Mouse (Mus musculus) lung, embryonic 14.5 days (tissue): ENCODE measurements around the gene Cuedc2. TPM values are rescaled to one million over a fixed set of nuclear protein-coding genes. Genes with fewer than 3 reads are reported as not detected.

ENCODE experiments used
- ATAC-seq: fragments of 200-750 bp; cut with Nextera tagmentation; 2 replicates; pipeline ENCODE4 v1.8.0; 2017; ENCODE audit warnings: mild to moderate bottlenecking, moderate TSS enrichment, moderate library complexity; ENCODE audit not compliant: insufficient read depth
- DNase-seq: peaks from one replicate; pipeline ENCODE4 v3.0.0-alpha.2; 2015
- H3K27ac ChIP-seq: fragments of 300-500 bp; sonication (generic); 2 replicates; pipeline ENCODE4 v1.5.1; 2014; ENCODE audit warnings: low read depth, mild to moderate bottlenecking, moderate library complexity
- H3K27me3 ChIP-seq: fragments of 300-500 bp; sonication (generic); 2 replicates; pipeline ENCODE4 v1.6.1; 2014; ENCODE audit warnings: low read length, control low read depth; ENCODE audit not compliant: insufficient read depth
- H3K36me3 ChIP-seq: fragments of 300-500 bp; sonication (generic); 2 replicates; pipeline ENCODE4 v1.6.1; 2014; ENCODE audit warnings: control low read depth; ENCODE audit not compliant: insufficient read depth
- H3K4me1 ChIP-seq: fragments of 300-500 bp; sonication (generic); 2 replicates; pipeline ENCODE4 v1.6.1; 2014; ENCODE audit warnings: antibody characterized with exemption, control low read depth; ENCODE audit not compliant: insufficient read depth
- H3K4me2 ChIP-seq: fragments of 300-500 bp; sonication (generic); 2 replicates; pipeline ENCODE4 v1.6.1; 2014; ENCODE audit warnings: mild to moderate bottlenecking
- H3K4me3 ChIP-seq: fragments of 300-500 bp; sonication (generic); 2 replicates; pipeline ENCODE4 v1.5.1; 2014; ENCODE audit warnings: low read depth, low read length
- H3K9ac ChIP-seq: fragments of 300-500 bp; sonication (generic); 2 replicates; pipeline ENCODE4 v1.6.1; 2014
- H3K9me3 ChIP-seq: fragments of 300-500 bp; sonication (generic); 2 replicates; pipeline ENCODE4 v1.6.1; 2016; ENCODE audit warnings: low read depth, low read length, control low read depth
- CTCF ChIP-seq: IDR thresholded peaks from 2 replicates; pipeline ENCODE4 v1.5.1; 2016; ENCODE audit warnings: antibody characterized with exemption, low read depth
- WGBS: fragments of 180-500 bp; shearing (Covaris S2); extraction: QIAGEN DNeasy Blood & Tissue Kit; methylation state at CpG from one replicate; pipeline ENCODE4 v1.1.7; 2014; 5-methylcytosine and 5-hydroxymethylcytosine counted together
- polyA plus RNA-seq: library from polyadenylated mRNA; unstranded; fragments of >200 nt; fragmentation: Nextera tagmentation; extraction: Ambion mirVana; gene quantifications from 2 replicates; pipeline ENCODE4 v1.2.1, GENCODE M21; 2014

Cuedc2 gene
- polyA plus RNA-seq, 1 experiment from 2014 or later: 145 TPM

DNA sequence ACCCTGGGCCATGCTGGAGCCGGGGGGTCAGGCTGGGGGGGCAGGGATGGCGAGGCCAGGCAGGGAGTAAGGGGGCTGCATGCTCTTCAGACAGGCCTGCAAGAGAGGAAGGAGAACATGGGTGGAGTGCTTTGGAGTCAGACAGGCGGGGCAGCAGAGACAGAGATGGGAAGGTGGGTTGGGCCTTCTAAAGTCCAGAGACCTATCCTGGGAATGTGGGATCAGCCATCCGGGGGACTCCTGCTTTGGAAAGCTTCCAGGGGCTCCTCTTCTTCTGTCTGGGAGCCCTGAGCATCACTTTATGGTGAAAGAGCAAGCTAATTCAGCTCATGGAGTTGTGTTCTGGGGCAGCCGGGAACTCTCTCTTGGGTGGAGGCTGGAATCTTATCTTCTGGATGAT, 13.6 kb downstream of the Cuedc2 start:
- no peak overlapping the region for H3K9ac ChIP-seq
- WGBS: 57% methylated on average over 5 of the region's 5 CpGs
- no peaks in the 10 kb centered on the region for H3K9me3 ChIP-seq
- H3K4me1 ChIP-seq: peaks cover 17% of the 10 kb centered on the region
- DNase-seq (no peak), ATAC-seq (no peak)
- no peak overlapping the region for H3K4me3 ChIP-seq
- H3K36me3 ChIP-seq: no peaks in the 10 kb centered on the region
- H3K27ac ChIP-seq: no peak overlapping the region
- no peak for TF ChIP-seq CTCF
- no peak overlapping the region for H3K4me2 ChIP-seq
- H3K27me3 ChIP-seq: peaks cover 74% of the 10 kb centered on the region

DNA sequence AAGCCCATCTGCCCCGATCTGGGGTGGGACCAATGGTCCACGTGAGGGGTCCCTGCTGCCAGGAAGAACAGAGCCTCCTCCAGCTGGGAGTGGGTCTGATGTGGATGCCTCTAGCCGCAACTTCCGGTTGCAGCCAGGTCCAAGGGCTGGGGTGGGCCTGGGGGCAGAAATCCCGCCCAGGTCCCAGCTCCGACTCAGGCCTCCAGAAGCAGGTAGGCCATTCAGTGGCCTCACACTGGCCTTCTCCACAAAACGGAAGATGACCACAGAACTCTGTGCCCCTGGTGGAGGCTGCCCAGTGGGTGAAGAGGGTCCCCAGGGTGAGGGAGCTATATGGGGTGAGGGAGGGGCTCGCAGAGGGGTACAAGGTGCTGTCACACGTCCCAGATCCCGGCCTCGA, 14.1 kb downstream of the Cuedc2 start:
- DNase-seq: no peak
- Histone ChIP-seq H3K9me3 (no peaks in the 10 kb centered on the region), H3K9ac (no peak overlapping the region), H3K27me3 (peaks cover 80% of the 10 kb centered on the region), H3K36me3 (no peaks in the 10 kb centered on the region), H3K4me1 (peaks cover 12% of the 10 kb centered on the region), H3K4me2 (no peak overlapping the region), H3K4me3 (no peak overlapping the region), H3K27ac (no peak overlapping the region)
- WGBS: 48% methylated on average over 11 of the region's 11 CpGs
- no peak for TF ChIP-seq CTCF
- no peak for ATAC-seq

DNA sequence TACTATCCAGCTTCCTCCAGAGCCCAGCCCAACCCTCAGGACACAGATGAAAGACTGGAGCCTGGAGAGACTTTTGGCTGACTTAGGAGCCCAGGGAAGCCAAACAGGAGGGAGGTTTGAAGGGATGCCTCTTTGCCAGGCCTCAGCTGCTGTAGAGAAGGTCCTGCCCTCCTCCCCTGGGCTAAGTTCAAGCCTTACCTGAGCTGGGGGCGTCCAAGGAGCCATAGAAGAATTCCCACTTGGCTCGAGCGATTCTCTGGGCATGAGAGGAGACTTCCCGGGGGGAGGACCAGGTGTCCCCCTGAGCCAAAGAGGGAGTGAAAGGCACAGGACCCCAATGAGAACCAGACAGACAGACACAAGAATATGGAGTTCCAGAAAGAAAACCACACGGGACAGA, 14.8 kb downstream of the Cuedc2 start:
- ATAC-seq: no peak
- no peak for TF ChIP-seq CTCF

DNA sequence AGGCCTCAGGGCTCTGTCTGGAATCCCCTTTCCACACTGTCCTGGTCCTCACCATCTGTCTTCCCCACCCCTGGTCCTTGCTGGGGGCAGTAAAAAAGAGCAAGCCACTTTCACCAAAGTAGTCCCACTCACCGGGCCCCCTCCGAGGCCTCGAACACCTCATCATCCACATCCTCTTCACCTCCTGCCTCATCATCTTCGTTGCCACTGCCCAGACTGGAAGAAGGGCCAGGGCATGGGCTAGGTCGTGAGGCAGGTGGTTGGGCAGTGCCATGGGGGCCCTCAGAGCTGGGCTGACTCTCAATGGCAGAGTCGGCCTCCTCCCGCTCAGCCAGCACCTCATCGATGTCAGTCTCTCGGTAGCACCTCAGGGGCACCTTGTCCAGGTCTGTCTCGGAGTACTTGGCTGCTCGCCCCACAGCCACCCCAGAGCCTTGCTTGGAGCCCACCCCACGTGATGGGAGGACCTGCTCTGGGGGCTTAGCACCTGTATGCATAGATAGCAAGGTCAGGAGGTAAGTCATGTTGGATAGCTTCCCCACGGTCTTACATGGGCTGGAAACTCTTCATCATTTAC, 15.4 kb downstream of the Cuedc2 start:
- Histone ChIP-seq H3K9ac (no peak overlapping the region), H3K9me3 (no peaks in the 10 kb centered on the region), H3K4me2 (no peak overlapping the region), H3K36me3 (no peaks in the 10 kb centered on the region), H3K4me1 (peaks cover 7% of the 10 kb centered on the region; the same call in 1 of the 2 replicates), H3K4me3 (no peak overlapping the region), H3K27ac (no peak overlapping the region), H3K27me3 (peaks cover 93% of the 10 kb centered on the region)
- TF ChIP-seq CTCF: no peak
- DNase-seq: no peak
- no peak for ATAC-seq
- WGBS: 64% methylated on average over 13 of the region's 13 CpGs

More for the DNA sequence above, 14.8 kb downstream of the Cuedc2 start:
- no peaks in the 10 kb centered on the region for H3K36me3 ChIP-seq
- WGBS: 65% methylated on average over 5 of the region's 5 CpGs
- no peak overlapping the region for H3K9ac ChIP-seq
- no peak for DNase-seq
- H3K4me2 ChIP-seq: no peak overlapping the region
- H3K27me3 ChIP-seq: peaks cover 86% of the 10 kb centered on the region
- H3K27ac ChIP-seq: no peak overlapping the region
- no peaks in the 10 kb centered on the region for H3K9me3 ChIP-seq
- peaks cover 7% of the 10 kb centered on the region; the same call in 1 of the 2 replicates for H3K4me1 ChIP-seq
- no peak overlapping the region for H3K4me3 ChIP-seq

DNA sequence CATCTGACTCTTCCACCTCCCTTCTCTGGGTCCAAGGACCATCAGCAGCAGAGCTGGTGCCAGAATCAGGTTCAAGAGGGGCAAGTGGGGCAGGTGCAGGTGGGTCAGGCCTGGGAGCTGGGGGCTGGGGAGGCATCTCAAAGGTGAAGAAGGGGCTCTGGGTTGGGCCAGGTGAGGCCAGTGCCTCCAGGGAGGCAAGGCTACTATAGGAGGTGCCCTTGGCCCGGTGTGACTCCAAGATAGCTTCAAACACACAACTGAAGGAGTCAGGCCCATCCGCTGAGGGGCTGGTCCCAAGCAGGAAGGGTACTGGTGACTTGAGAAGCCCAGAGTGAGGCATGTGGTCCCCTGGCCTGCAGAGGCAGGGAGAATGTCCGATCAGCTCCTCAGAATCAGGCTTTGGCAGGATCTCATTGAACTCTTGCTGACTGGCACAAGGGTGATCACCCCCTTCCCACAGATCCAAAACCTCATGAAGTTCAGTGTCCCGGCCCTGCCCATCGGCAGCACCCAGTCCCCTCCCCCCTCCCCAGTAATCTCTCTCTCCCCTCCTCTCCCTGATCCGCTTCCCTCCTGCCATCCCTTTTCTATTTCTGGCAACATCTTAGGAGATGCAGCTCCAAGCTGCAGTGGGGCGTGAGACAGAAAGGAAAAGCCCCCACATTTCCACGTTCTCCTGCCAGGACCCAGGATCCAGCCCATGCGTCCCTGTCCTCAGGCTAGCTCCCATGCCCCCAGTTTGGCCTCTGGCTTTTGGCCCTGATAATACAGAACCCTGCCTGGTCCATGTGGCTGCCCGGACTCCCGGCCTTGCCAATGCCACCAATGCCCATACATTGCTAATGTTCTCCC, 16.1 kb downstream of the Cuedc2 start:
- TF ChIP-seq CTCF: no peak
- Histone ChIP-seq H3K4me2 (no peak overlapping the region), H3K27me3 (peaks cover 95% of the 10 kb centered on the region), H3K9me3 (no peaks in the 10 kb centered on the region), H3K4me1 (peaks cover 2% of the 10 kb centered on the region; the same call in 1 of the 2 replicates), H3K36me3 (no peaks in the 10 kb centered on the region), H3K27ac (no peak overlapping the region), H3K9ac (no peak overlapping the region), H3K4me3 (no peak overlapping the region)
- DNase-seq (no peak), ATAC-seq (no peak)
- WGBS: 40% methylated on average over 11 of the region's 11 CpGs

DNA sequence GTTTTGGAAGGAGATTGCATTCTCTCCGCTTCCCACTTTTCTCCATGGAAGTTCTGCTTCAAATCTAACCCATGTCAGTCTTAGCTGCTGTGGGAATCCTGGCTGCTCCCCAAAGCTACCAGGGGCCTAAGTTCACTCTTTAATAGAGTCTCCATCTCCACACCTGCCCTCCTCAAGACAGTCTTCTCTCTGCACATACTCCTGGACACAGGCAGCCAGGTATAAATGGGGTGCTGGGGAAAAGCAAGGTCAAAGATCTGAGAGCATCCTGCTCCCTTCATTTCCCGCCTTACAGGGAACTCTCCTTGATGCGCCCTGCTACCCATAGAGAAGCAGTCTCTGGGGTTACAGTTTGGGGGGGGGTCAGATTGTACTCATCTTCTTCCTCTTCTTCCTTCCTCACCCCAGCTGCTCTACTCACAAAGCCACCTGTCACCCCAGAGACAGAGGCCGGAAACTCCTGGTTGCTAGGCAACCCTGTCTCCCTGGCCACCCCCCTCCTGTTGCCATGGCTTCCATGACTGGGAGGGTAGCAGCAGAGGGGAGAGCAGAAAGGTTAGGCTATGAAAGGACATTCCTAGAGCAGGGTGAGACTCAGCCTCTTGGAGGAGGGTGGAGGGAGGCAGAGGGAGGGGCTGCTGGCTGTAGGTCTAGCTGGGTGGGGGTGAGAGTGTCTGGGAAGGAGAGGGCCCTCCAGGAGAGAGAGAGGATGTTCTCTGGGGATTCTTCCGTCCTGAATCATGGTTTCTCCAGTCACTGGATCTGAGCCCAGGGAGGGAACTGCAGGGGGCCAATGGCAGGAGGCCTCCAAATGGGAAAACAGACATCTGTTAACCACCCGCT, 17.2 kb downstream of the Cuedc2 start:
- Histone ChIP-seq H3K4me2 (no peak overlapping the region), H3K27me3 (peaks cover 95% of the 10 kb centered on the region), H3K9ac (no peak overlapping the region), H3K27ac (no peak overlapping the region), H3K36me3 (no peaks in the 10 kb centered on the region), H3K9me3 (no peaks in the 10 kb centered on the region), H3K4me3 (no peak overlapping the region), H3K4me1 (no peaks in the 10 kb centered on the region)
- ATAC-seq: no peak
- no peak for TF ChIP-seq CTCF
- DNase-seq: no peak
- WGBS: 26% methylated on average over 6 of the region's 6 CpGs
